Comparison of ENCODE assay signal across 46 mouse cellular contexts in genomic region chr2:122191849-122192248, GRCm38 (mm10). TPM values are rescaled to one million over a fixed set of nuclear protein-coding genes. Genes with fewer than 3 reads are reported as not detected.
"Had no signal": no experiment of that assay in that cellular context is flagged by ENCODE, and none has a peak within 500 bp of the region (broad histone marks: within the 10 kb centered on the region; RNA-seq: fewer than 3 reads in every experiment).

No protein-coding gene starts in this region.

- H3K4me3 ChIP-seq: limb, embryonic 10.5 days; limb, embryonic 12.5 days; limb, embryonic 13.5 days; limb, embryonic 15.5 days; liver, embryonic 12.5 days; liver, embryonic 13.5 days; liver, embryonic 15.5 days; lung, embryonic 15.5 days; megakaryocyte, embryonic 14.5 days; midbrain, embryonic 10.5 days; midbrain, embryonic 12.5 days; midbrain, embryonic 13.5 days; midbrain, embryonic 15.5 days; myocyte; neural tube, embryonic 12.5 days had no signal

- DNase-seq: liver; liver, embryonic 13.5 days; liver, postnatal 0 days; lung, adult 18-20 months; lung, adult 2 months; lung, embryonic 14.5 days; lung, postnatal 10 days; lung, postnatal 14 days; lung, postnatal 36 days; lung, postnatal 4 days; midbrain, embryonic 14.5 days had no signal

- H3K9me3 ChIP-seq: limb, embryonic 10.5 days; limb, embryonic 12.5 days; limb, embryonic 13.5 days; limb, embryonic 15.5 days; liver, embryonic 12.5 days; liver, embryonic 13.5 days; liver, embryonic 15.5 days; lung, embryonic 15.5 days; megakaryocyte, embryonic 14.5 days; midbrain, embryonic 10.5 days; midbrain, embryonic 12.5 days; midbrain, embryonic 13.5 days; midbrain, embryonic 15.5 days; neural tube, embryonic 12.5 days had no signal

- H3K27me3 ChIP-seq: limb, embryonic 12.5 days; limb, embryonic 13.5 days; limb, embryonic 15.5 days; liver, embryonic 12.5 days; liver, embryonic 13.5 days; liver, embryonic 15.5 days; lung, embryonic 15.5 days; megakaryocyte, embryonic 14.5 days; midbrain, embryonic 12.5 days; midbrain, embryonic 13.5 days; midbrain, embryonic 15.5 days; neural tube, embryonic 12.5 days had no signal

- H3K9ac ChIP-seq: limb, embryonic 12.5 days; limb, embryonic 13.5 days; limb, embryonic 15.5 days; liver, embryonic 12.5 days; liver, embryonic 13.5 days; liver, embryonic 14.5 days; liver, embryonic 15.5 days; liver, postnatal 0 days; lung, embryonic 14.5 days; lung, embryonic 15.5 days; midbrain, embryonic 12.5 days; midbrain, embryonic 13.5 days; midbrain, embryonic 15.5 days; neural tube, embryonic 12.5 days had no signal

- H3K27ac ChIP-seq: limb, embryonic 10.5 days; limb, embryonic 12.5 days; limb, embryonic 13.5 days; limb, embryonic 15.5 days; liver, embryonic 12.5 days; liver, embryonic 13.5 days; liver, embryonic 14.5 days; liver, embryonic 15.5 days; lung, embryonic 15.5 days; macrophage; midbrain, embryonic 10.5 days; midbrain, embryonic 12.5 days; midbrain, embryonic 13.5 days; midbrain, embryonic 15.5 days; neural tube, embryonic 12.5 days had no signal

- ATAC-seq: liver, embryonic 12.5 days; liver, postnatal 0 days; lung, postnatal 0 days; midbrain, embryonic 13.5 days; midbrain, embryonic 15.5 days; midbrain, embryonic 16.5 days had no signal

- H3K4me1 ChIP-seq: limb, embryonic 10.5 days; limb, embryonic 12.5 days; limb, embryonic 13.5 days; limb, embryonic 15.5 days; liver, embryonic 15.5 days; lung, embryonic 15.5 days; midbrain, embryonic 10.5 days; midbrain, embryonic 12.5 days; midbrain, embryonic 13.5 days; midbrain, embryonic 15.5 days; neural tube, embryonic 12.5 days had no signal

- H3K36me3 ChIP-seq: limb, embryonic 10.5 days; limb, embryonic 12.5 days; limb, embryonic 13.5 days; limb, embryonic 15.5 days; liver, embryonic 12.5 days; liver, embryonic 13.5 days; liver, embryonic 15.5 days; lung, embryonic 15.5 days; midbrain, embryonic 10.5 days; midbrain, embryonic 12.5 days; midbrain, embryonic 13.5 days; midbrain, embryonic 15.5 days; neural tube, embryonic 12.5 days had no signal

RNA-seq across cellular contexts. Expression of gene Terb2, which starts 5.8 kb away (rescaled TPM):
- total RNA-seq: left cerebral cortex, postnatal 10 days; left cerebral cortex, postnatal 14 days; left cerebral cortex, postnatal 25 days; left cerebral cortex, postnatal 36 days; liver, adult 2 months; megakaryocyte progenitor cell, adult 5-6 weeks; megakaryocyte, adult 5-6 weeks; megakaryocyte-erythroid progenitor cell, adult 5-6 weeks; midbrain, postnatal 0 days had no signal
- polyA plus RNA-seq: limb, embryonic 10.5 days; limb, embryonic 11.5 days; limb, embryonic 12.5 days; limb, embryonic 13.5 days; limb, embryonic 14.5 days; limb, embryonic 15.5 days; liver, adult 2 months; liver, embryonic 11.5 days; liver, embryonic 12.5 days; liver, embryonic 13.5 days; liver, embryonic 14.5 days; liver, embryonic 15.5 days; liver, embryonic 16.5 days; liver, postnatal 0 days; lung, adult 2 months; lung, embryonic 14.5 days; lung, embryonic 15.5 days; lung, embryonic 16.5 days; lung, postnatal 0 days; macrophage; midbrain, embryonic 10.5 days; midbrain, embryonic 11.5 days; midbrain, embryonic 12.5 days; midbrain, embryonic 13.5 days; midbrain, embryonic 14.5 days; midbrain, embryonic 15.5 days; midbrain, embryonic 16.5 days; midbrain, postnatal 0 days; myocyte; neural tube, embryonic 11.5 days; neural tube, embryonic 12.5 days had no signal

RNA-seq across cellular contexts. Expression of gene Patl2, which starts 5.9 kb away (rescaled TPM):
- total RNA-seq: left cerebral cortex, postnatal 25 days; left cerebral cortex, postnatal 36 days; megakaryocyte, adult 5-6 weeks; megakaryocyte-erythroid progenitor cell, adult 5-6 weeks; monocyte, adult 5-6 weeks had no signal
- polyA plus RNA-seq: limb, embryonic 10.5 days; limb, embryonic 11.5 days; limb, embryonic 12.5 days; limb, embryonic 13.5 days; limb, embryonic 15.5 days; liver, adult 2 months; lung, adult 2 months; lung, embryonic 14.5 days; lung, embryonic 15.5 days; lung, embryonic 16.5 days; lung, postnatal 0 days; midbrain, embryonic 10.5 days; midbrain, embryonic 11.5 days; midbrain, embryonic 12.5 days; midbrain, embryonic 13.5 days; midbrain, embryonic 14.5 days; midbrain, embryonic 15.5 days; midbrain, embryonic 16.5 days; neural tube, embryonic 11.5 days; neural tube, embryonic 12.5 days had no signal

RNA-seq across cellular contexts. Expression of gene Trim69, which starts 31.3 kb away (rescaled TPM):
- total RNA-seq: left cerebral cortex, postnatal 10 days; left cerebral cortex, postnatal 14 days; left cerebral cortex, postnatal 25 days; left cerebral cortex, postnatal 36 days; megakaryocyte progenitor cell, adult 5-6 weeks; megakaryocyte, adult 5-6 weeks; midbrain, postnatal 0 days; monocyte, adult 5-6 weeks had no signal
- polyA plus RNA-seq: limb, embryonic 11.5 days; limb, embryonic 12.5 days; limb, embryonic 13.5 days; liver, embryonic 11.5 days; liver, embryonic 12.5 days; liver, embryonic 13.5 days; liver, embryonic 15.5 days; liver, postnatal 0 days; lung, embryonic 14.5 days; lung, embryonic 15.5 days; lung, postnatal 0 days; midbrain, embryonic 10.5 days; midbrain, embryonic 11.5 days; midbrain, embryonic 12.5 days; midbrain, embryonic 13.5 days; midbrain, embryonic 14.5 days; midbrain, embryonic 15.5 days; midbrain, embryonic 16.5 days; midbrain, postnatal 0 days; neural tube, embryonic 11.5 days; neural tube, embryonic 12.5 days had no signal
